Mouse (Mus musculus) gastrocnemius, postnatal 4 days (tissue): ENCODE data around the gene Zfp771. TPM values are rescaled to one million over a fixed set of nuclear protein-coding genes. Genes with fewer than 3 reads are reported as not detected.

Experiments
- DNase-seq, 2 experiments: peaks; one replicate each; pipeline ENCODE4 v3.0.0; 2021 to 2022; ENCODE audit warnings: low spot score in 2 of 2, mixed read lengths in 2 of 2
- long read RNA-seq, 2 experiments: library from polyadenylated mRNA; stranded (forward); transcript quantifications; one replicate each; pipeline ENCODE4 v2.0.0; 2021
- total RNA-seq, 2 experiments: library from RNA; stranded (reverse); gene quantifications; 2 replicates each; pipeline ENCODE4 v1.2.3; 2021

The Zfp771 gene
- 10 to 100 TPM; 23.7 to 29.6 TPM for total RNA-seq
- long read RNA-seq, experiment 1, transcript Zfp771-201 (3 exons, 1,484 nt): major isoform, 26 of 41 reads
- long read RNA-seq, experiment 1, partial matches to known transcripts: 4 of 41 reads
- long read RNA-seq, experiment 1, other reads (novel, unspliced or antisense): 11 of 41 reads
- long read RNA-seq, experiment 2, transcript Zfp771-201 (3 exons, 1,484 nt): major isoform, 31 of 51 reads
- long read RNA-seq, experiment 2, partial matches to known transcripts: 1 of 51 reads
- long read RNA-seq, experiment 2, other reads (novel, unspliced or antisense): 19 of 51 reads

DNA sequence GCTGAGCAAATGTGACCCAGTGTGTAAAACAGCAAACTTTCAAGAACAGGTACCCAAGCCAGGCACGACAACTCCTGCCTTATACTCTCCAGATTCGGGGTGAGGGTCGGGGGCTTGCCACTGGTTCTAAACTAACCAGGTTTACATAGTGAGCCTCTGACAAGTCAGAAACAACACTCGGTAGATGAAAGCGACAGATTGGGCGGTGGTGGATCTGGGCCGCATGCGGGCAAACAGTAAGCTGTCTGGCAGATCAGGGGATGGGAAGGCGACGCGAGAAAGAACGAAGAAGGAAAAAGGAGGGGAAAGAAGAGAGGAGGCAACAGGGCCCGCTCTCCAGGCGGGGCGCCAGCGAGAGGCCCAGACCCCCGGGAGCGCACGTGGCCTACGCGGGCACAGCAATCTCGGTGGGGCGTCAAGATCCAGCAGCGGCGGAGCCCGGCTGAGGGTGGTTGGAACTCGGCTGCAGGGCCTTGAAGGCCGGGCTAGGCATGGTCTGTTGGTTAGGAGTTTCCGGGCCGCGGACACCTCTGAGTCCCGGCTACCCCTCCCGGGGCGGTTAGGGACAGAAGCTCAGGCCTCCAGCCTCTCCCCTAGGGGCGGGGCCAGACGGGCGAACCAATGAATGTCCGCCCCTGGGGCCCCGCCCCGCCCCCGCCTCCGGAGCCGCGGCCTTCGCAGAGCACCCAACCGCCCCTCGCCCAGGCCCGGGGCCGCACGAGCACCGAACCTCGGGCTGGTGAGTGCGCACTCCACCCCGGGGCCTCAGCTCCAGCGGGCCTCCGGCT, at the start of gene Zfp771:
Gene Zfp771, plus strand, starts transcription at position 405 of the 788 bp plus-strand sequence.
- peak; percentile 97 to 98 for DNase-seq

DNA sequence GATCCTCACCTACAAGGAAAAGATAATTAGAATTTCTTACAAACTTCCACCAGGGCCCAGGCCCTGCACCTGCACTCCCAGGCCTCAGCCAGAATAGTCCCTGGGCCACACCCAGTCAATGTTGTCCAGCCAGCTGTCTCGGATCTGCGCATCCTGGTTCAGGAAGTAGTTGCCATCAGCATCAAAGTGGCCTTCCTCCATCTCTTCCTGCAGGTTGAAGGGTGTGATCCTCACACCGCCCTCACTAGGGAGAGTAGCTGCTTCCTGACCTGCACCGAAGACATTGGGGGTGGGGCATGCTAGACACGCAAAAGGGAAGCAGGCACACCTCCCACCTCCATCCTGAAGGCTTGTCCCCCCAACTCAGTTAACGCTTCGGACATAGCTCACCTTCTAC, 49.4 kb upstream of the Zfp771 start:
- no peak for DNase-seq

DNA sequence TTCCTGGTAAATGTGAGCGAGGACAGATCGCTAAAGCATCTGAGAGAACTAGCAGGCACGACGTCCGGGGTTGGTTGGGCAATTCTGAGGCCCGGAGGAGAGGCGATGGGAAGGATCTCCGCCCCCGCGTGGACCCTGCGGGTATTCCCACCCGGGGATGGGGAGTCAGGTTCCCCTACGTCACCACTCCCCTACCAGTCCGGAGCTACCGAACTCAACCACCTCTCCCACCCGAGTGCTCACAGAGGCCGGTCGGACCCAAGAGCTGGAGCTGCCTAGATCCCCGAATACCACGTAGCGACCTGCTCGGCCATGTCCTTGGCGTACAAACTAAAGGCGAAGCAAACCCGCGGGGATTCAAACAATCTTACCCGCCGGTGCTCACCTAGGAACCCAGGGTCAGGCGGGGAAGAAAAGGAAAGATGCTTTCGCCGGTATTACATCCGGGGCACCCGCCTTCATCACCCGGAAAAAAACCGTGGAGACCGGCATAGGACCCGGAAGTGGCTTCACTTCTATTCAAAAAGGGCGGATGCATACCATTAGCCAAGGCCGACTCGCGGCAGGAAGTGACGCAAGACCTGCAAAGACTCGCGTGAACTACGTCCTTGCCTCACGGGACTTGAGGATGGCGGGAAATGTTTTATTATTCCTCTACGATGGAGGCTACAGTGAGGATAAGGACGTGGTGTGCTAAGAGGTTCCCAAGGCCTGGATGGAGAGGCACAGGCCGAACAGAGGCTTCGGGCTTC, 48.4 kb upstream of the Zfp771 start, which contains the start of gene Cd2bp2:
Gene Cd2bp2, minus strand, starts transcription at position 507 of the 752 bp plus-strand sequence.
- peak; percentile 86 to 95 for DNase-seq

DNA sequence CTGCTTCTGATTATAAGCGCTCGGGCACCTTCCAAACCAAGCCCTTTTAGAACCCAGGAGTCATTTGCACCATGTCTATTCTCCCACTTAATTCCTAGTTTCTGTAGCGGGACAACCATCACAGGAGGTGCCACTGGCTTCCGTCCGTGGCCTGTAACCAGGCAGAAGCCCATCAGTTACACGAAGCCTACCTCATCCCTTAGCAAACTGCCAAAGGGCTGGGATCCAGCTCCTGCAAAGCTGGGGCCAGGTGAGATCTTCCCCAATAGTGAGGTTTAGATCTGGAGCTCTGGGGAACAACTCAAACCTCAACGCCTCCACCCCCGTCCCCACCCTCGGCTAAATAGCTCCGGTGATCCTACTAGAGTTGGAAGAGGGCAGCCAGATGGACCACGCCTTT, 47.6 kb upstream of the Zfp771 start:
- DNase-seq: no peak

DNA sequence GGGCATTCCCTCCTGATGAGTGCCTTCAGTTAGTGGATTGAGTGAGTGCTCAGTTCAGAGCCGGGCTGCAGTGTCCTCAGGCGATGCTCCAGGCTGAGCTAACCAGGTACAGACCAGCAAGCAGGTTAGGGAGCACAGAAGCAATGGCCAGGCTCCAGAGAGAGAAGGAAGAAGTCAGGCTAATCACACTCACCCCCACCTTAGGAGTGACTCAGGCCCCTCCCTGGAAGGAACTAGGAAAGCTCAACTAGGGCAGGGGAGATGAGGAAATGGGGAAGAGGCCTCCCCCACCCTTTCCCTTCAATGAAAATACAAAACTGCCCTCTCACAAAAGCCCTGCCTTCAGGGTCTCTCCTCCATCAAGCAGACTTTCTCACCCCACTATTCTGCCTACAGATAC, 37.5 kb upstream of the Zfp771 start:
- no peak for DNase-seq

DNA sequence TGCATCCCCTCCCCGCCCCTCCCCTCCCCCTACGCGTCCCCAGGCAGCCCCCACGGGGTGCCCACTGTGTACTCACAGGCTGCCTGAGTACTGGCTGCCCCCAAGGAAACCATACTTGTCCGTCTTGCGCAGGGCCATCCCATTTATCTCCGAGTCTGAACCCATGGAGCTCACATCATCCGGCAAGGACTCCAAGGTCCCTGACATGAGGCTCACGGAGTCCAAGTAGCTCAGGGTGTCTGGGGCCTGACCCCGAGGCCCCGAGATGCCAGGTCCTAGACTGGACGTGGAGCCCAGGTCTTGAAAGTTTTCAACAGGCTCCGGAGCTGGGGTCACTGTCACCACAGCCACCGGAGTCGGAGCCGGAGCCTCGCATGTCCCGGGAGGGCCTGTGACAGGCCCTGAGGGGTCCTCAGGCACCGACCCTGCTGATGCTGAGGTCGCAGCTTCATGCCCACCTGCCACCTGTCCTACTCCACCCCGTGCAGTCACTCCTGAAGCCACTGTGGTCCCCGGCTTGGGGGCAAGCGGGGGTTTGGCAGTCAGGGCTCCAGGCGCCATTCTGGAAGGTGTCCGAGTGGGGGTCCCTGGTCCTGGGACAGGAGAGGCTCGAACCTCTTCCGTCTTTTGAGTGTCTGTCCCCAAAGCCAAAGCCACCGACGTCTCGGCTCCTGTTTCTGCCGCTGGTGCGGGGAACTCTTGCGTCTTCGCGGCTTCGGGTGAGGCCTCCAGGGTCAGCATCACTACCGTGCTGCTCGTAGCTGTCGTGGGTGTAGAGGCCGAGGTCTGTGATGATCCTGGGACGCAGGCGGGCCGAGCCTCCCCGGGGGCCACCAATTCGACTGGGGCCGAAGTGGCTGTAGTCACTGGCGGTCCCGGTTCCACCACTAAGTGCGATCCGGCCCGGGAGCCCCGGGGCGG, 36.4 kb upstream of the Zfp771 start:
- DNase-seq: peak in 1 of 2 experiments; percentile 54

DNA sequence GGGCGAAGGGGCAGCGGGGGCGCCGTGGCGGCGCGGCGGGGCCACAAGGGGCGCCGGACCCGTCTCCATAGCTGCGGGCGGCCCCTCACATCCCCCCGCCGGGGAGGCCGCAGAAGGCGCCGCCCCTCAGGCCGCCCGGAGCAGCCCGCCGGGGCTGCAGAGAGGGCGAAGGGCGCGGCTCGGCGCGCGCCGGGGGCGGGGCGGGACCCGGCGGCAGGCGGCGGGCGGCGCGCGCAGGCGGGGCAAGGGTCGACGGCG, 35.9 kb upstream of the Zfp771 start, which contains the start of gene Tbc1d10b:
Gene Tbc1d10b, minus strand, starts transcription at position 174 of the 258 bp plus-strand sequence.
- DNase-seq: no peak

DNA sequence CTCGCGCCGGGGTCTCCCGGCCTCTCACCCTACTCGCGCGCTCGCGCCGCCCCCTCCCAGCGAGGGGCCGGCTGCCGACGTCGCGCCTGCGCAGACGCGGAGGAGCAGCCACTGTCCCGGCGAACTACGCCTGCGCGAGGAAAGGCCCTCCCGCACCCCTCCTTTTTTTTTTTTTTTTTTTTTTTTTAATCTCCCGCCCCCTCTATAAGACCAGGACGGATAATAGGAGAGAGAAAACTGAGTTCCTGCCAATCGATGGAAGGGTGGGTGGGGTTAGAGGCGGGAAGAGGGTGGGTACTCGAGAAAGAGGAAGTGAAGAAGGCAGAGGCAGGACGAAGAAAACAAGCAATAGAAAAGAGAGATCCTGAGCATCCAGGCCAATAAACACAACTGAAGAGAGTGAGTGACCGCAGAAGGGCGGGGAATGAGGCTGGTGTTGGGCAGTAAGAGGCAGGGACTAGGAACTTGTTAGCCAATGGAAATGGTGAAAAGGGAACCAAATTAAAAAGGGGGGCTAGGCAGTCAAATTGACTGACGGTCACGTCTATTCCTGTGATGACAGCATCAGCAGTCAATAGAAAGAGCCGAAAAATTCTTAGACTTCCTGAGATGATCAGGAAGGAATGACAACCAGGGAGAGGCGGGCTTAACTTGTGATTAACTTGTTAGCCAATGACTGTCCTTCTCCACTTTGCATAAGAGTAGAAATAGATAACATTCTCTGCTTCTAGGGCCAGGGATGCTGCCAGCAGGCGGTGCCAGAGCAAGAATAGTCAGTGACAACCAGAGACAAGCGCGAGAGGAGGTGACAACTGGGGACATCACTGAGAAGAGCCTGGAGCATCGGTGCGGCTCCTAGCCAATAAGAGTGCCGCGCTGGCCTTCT, 35.3 kb upstream of the Zfp771 start, which contains the start of gene Mylpf:
Gene Mylpf, plus strand, starts transcription at position 338 of the 886 bp plus-strand sequence.
- peak; percentile 90 to 94 for DNase-seq

DNA sequence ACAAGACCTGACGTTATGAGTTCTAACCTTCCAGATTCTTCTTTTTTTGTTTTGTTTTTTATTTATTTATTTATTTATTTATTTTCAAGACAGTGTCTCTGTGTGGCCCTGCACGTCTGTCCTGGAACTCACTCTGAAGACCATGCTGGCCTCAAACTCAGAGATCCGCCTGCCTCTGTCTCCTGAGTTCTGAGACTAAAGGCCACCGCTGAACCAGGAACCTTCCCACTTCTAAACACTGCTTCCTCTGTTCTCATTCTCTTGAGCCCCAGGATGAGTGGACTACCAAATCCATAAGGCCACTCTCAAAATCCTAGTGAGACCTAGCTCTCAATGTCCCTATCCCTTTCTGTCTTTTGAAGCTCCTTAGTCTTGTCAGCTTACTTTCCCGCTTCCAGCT, 34.2 kb upstream of the Zfp771 start:
- DNase-seq: no peak

DNA sequence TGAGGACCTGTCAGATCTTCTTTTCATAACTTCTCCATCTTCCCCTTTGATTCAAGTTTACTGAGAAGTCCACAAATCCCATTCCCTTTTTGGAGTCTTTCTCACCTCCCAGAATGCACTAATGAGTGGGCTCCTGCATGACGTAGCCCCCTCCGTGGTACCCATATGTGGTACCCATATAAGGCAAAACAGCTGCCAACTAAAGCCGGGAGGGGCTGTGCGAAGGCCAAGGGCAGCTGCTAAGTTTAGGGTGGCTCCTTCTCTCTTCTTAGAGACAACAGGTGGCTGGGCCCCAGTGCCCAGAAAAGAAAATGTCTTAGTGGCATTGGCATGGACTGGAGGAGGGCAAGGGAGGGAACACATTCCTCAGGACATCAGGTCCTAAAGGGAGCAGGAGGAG, 33.8 kb upstream of the Zfp771 start:
- no peak for DNase-seq

DNA sequence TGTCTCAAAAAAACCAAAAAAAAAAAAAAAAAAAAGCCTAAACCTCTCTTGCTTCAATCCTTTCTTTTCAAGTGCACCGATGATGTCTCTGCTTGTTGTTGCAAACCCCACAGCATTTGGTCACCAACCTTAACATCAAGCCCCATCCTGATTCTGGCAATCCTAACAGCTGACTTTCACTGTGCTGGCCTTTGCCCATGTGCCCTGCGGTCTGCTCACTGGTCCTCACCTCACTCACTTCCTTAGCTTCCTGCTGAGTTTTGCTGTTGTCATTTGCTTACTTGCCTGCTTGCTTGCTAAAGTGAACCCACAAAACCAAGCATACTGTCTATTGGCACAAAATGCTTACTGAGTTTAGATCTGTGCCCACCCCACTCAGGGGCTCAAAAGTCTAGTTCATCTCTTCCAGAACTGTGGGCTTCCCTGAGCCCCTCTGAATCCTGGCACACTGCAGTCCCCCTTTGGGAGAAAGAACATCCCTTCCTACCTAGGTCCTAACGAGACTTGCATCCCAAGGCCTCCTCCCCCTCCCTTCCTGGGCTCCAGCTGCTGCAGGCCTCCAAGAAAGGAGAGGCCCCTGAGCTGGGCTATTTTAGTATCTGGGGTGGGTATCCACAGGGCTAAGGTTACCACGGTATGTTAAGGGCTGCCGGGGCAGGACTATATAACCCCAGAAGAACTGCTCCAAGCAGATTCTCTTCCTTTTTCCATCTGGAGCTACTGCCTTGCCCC, 32.9 kb upstream of the Zfp771 start:
- DNase-seq: peak in 1 of 2 experiments; percentile 24

DNA sequence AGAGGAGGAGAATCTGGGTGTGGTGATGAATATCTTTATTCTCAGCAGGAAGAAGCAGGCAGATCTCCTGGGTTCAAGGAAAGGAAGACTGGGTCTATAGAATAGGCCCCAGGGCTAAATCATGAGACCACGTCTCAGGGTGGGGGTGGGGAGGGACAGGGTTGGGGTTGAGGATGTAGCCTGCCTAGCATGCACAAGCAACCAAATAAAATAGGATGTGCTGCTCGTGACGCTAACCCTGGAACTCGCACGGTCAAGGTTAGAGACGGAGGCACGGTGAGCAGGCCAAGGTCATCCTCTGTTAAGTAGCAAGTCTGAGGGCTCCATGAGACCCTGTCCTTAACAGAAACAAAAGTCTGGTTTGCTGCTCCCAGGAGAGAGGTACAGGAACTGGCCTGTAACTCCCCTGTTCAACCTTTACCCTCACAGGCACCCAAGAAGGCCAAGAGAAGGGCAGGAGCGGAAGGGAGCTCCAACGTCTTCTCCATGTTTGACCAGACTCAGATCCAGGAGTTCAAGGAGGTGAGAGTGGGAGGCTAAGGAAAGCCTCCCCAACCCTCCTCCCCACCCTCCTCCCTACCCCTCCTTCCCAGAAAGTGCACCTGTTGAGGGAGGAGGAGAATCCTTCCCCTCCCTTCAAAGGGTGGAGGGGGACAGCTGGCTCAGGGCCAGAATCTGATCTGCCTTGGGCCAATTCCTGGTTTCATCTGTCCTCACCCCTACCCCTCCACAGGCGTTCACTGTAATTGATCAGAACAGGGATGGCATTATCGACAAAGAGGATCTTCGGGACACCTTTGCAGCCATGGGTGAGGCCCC, 31.4 kb upstream of the Zfp771 start:
- DNase-seq: peak in 1 of 2 experiments; percentile 31

DNA sequence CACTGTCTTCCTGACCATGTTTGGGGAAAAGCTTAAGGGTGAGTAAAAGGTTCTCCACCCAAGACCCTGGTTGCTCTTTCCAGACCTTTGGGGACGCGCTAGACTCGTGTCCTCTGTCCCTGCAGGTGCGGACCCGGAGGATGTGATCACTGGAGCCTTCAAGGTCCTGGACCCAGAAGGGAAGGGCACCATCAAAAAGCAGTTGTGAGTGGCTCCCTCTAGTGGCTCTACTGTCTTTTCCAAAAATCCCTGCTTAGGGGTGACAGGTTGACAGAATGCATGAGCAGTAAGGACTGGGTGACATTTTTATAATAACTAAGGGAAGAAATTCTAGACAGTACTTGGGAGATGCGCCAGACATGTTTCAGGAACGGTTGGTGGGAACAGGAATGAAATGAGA, 30.6 kb upstream of the Zfp771 start:
- DNase-seq: peak in 1 of 2 experiments; percentile 25

DNA sequence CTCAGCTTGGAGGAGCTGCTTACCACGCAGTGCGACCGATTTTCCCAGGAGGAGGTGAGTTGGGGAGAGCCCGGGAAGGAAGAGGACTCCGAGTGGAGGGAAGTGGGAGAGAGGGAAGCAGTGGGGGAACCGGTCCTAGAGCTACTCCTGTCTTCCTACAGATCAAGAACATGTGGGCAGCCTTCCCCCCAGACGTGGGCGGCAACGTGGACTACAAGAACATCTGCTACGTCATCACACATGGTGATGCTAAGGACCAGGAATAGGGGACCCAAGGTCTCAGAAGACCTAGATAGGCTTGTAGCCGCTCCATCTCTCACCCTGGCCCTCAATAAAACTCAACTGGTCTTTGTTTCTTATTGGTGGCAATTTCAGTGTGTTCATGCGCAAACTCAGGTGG, 30.1 kb upstream of the Zfp771 start:
- no peak for DNase-seq

DNA sequence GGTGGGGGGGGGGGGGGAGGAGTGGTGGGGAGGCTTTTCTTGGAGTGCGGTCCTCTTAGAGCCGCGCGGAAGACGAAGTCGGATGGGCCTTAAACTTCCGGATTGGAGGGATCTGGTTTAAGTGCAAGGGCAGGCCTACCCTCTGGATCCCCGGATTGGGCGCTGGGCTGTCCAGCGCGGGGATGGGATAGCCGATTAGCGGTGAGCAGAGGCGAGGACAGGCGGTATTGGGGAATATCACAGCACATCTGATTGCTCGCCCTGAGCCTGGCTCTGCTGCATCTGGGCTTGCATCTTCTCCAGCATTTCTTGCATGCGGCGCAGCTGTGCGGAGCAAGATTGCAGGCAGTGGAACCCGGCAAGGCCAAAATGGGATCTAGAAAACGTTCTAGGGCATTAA, 29.6 kb upstream of the Zfp771 start:
- peak in 1 of 2 experiments; percentile 47 for DNase-seq

DNA sequence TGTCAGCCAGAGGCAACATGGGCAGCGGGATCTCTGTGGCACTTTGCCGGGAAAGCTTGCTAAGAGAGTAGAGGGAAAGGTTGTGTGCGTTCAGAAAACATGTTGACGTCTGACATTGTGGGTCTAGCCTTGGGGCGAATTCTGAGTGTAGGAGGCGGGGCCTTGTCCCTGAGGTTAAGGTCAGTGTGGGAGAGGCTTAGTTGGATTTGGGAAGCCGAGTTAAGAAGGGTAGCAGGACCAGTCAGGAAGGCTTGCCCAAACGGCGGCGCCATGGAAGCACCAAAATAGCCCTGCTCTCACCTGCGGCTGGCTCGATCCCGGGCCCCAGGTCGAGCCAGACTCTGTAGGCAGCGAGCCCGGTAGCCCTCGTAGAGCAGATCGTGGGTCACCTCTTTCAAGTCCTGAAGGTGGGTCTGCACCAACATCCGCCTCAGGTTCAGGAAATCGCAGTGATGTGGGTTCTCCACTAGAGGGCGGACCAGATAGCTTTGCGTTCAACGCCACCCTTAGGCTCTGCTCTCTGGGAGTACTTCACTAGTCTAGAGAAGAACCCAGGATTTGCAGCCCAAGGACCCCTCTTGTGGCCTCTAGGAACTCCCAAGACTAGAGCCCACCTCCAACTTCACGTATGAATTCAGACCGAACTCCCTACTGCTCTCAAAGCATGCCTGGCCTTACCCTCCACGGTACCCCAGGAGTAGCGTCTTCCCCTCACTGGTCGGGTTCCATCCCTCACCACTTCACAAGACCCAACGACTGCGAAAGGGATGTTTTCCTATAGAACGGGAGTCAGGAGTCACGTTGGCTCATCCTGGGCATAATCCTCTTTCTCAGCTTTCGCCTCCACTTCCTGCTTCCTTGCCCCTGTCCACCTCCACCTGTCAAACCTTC, 28.8 kb upstream of the Zfp771 start:
- peak in 1 of 2 experiments; percentile 54 for DNase-seq

DNA sequence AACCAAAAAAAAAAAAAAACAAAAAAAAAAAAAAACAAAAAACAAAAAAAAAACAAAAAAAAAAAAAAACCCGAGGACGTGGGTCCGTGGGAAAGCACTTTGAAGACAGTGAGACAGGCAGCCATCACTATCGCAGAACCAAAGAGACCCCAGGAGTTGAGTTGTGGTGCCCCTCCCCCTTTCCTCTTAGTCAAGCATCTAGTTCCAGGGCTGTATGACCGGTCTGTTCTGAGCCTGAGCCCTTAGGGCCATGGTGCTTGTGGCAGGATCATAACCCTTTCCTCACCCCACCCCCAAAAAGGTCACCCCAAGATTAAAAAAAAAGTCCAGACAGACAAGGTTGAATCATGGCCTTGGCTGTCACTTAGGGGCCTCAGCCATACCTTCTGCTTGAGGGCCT, 27.8 kb upstream of the Zfp771 start:
- DNase-seq: no peak
